Mouse (Mus musculus) CD8-positive naive resting alpha-beta T cell, adult 2 months (primary cell): Measurements from ENCODE around the gene Ccr4.
A peak's percentile ranks its signal among the peaks of the same experiment; 100 is the strongest.

ENCODE experiments used
- DNase-seq, 2 experiments: peaks; one replicate each; pipeline ENCODE4 v3.0.0; 2022; ENCODE audit warnings: low read depth in 2 of 2, low spot score in 2 of 2

Gene Ccr4

DNA sequence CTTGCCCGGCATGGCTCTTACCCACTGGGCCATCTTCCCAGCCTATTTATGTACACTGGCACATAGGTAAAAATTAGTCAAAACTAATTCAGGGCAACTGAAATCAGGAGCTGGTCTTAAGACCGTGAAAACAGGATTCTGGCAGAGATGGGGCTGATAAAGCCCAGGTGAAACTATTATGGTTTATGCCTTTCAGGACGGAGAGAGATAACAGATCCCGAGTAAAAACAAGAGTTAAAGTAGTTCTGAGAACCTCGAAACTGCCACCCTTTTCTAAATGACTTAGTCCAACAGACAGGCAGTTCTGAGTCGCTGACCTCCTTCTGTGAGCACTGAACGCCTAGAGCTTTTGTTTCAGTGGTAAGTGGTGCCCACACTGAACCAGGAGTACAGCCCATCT, 32.8 kb downstream of the Ccr4 start:
- no peak for DNase-seq

GRCm38 (mm10) chr9:114468701-114469100, 36.0 kb downstream of the Ccr4 start:
- no peak for DNase-seq

DNA sequence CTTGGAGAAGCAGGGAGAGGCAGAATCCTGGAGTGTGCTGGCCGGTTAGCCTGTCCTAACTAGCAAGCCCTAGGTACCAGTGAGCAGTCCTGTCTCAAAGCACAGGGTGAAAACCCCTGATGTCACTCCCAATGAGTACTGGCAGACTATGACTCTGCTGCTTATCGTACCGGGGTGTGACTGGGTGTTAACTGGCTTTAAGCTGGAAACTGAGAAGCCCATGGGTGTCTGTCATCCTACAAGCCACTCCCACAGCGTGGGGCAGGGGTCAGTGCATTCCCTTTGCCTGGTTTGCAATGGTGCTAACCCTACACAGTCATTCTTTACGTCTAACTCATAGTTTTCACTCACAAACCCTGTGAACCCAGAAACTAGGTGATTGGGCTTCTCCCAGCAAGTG, 36.5 kb downstream of the Ccr4 start:
- no peak for DNase-seq

GRCm38 (mm10) chr9:114466871-114467270, 37.8 kb downstream of the Ccr4 start:
- DNase-seq = no peak

DNA sequence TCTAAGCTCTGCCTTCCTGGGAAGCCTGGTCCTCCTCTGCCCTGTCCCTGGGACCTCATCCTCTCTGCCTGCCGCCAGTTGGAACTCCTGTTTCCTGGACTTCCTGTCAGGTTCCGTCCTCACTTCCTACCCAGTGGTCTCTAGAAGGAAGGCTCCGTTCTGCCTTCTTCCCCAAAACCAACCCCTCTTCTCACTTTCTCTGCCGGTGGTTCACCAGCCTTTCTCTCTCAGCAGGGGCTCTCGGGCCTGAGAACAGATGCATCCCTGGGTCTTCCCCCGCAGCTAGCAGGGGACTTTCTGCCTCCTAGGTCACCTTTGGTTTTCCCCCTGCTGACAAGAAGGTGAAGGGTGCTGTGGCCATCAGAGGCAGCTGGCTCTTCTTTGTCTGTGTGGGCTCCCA, 39.3 kb downstream of the Ccr4 start:
- no peak for DNase-seq

DNA sequence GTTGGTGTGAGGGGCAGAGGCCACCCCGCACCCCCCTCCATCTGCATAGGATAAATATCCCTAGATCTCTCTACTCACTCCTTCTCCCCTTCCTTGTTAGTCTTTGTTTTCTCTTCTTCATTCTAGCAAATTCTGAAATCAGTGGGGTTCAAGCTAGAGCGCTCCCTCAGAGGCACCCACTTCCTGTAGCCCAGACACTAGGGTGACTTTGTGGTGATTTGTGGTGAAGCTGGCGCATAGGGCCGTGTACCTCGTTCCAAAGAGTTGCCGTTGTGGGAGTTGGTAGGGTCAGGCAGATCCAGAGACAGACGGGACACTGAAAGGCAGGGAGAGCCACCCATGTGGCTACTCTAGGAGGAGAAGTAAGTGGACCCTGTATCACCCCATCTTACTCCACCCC, 42.1 kb downstream of the Ccr4 start:
- DNase-seq = no peak

GRCm38 (mm10) chr9:114458436-114458835, 46.3 kb downstream of the Ccr4 start:
- no peak for DNase-seq

DNA sequence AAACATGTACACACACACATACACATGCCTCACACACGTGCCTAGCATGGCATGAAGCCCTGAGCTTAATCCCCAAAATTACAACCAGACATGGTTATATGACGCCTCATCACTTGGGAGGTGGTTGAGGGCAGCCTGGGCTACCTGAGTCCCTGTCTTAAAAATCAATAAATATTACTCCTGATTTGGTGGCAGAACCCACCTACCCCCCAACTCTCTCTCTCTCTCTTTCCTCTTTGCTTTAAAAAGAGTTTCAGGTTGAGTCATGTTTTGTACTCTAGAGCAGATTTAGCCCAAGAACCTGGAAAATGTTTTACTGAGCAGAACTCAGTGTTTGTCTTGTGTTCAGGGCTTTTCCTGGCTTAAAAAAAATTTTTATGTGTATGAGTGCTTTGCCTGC, 49.3 kb downstream of the Ccr4 start:
- no peak for DNase-seq

- DNase-seq = no peak
Observed at GRCm38 (mm10) chr9:114452418-114452817, 52.3 kb downstream of the Ccr4 start.

DNA sequence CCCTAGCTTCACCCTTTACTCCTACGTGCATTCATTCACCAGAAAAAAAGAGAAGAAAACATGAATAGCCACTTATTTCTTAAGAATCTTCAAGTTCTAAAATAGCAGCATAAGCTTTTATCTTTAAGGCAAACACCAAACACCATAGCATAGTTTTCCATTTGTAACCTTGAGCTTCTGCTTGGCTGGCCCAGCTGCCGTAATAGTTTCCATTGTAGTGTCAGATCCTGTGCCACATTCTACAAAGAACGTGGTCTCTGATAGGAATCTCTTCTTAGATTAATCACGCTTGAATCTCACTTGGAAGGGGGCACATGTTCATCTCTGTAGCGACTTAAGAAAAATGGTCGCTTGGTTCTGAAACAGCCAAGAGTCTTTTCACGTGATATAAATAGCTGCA, 53.1 kb downstream of the Ccr4 start:
- DNase-seq = no peak

DNA sequence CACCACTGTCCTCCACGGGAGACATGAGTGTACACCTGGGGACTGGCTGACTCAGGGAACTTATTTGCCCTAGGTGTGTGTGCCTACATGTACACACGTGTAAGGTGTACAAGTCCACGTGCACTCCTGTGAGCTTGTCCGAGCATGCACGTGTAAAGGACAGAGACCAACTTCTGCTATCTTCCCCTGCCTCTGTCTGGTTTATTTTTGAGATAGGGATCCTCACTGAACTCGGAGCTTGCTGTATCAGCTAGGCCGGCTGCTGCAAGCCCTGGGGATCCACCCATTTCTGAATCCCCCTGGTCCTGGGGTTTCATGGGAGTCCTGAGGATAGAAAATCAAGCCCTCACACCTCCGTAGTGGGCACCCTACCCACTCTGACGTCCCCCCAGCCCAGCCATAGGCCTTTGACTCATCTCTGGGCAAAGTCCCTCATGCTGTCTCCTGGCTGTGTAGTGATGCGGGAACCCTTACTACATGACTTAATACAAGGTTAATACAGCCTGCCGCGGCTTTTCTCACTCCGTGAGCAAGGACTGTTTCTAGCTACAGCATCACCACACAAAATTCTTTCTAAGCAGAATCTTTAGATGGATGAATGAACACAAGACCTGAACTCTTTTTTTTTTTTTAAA, 55.5 kb downstream of the Ccr4 start:
- no peak for DNase-seq

DNA sequence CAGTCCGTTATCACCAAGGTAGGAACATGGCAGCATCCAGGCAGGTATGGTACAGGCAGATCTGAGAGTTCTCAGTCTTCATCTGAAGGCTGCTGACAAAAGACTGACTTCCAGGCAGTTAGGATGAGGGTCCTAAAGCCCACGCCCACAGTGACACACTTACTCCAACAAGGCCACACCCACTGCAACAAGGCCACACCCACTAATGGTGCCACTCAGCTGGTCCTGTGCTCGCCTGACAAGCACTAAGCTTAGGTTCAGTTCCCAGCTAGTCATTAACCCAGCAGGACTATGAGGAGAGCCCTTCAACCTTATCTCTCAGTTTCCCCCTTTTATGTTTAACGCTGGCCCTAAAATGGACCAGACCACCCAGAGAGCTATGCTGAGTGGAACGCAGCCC, 56.0 kb downstream of the Ccr4 start:
- DNase-seq = no peak

GRCm38 (mm10) chr9:114446887-114447286, 57.8 kb downstream of the Ccr4 start:
- DNase-seq = no peak

DNA sequence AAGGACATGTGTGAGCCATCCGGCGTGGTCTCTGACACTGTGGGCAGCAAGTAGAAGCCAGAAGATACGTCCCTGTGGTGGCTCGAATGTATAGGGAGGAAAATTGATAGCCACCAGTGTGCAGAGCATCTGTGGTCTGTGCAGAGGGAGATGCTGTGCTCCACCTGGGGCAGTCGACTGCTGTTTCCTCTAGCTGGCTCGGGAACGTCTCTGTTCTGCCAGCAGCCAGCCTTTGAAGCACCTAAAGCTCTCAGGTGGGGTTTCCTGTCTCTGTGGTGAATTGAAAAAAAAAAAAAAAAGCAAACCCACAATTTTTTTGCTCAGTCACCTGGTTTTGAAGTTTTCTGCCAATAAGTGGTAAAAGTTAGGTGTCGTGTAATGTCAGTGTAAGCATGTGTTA, 61.4 kb downstream of the Ccr4 start:
- DNase-seq = peak; percentile 63 to 67

DNA sequence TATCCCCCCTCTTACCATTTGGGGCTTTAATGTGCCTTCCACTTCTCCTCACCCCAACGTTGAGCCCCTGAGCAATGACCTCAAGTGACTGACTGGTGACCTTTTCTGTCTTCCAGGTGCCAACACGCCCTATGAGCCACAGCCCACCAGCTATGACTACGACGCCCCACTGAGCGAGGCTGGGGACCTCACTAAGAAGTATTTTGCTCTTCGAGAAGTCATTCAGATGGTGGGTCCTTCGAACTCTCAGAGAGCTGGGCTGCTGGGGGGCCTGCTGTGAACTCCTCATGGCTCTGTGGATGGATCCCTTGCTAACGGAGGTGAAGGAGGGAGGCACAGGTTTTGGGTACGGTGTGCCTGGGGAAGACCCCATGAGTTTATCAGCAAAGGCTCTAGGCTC, 61.8 kb downstream of the Ccr4 start:
- no peak for DNase-seq

DNA sequence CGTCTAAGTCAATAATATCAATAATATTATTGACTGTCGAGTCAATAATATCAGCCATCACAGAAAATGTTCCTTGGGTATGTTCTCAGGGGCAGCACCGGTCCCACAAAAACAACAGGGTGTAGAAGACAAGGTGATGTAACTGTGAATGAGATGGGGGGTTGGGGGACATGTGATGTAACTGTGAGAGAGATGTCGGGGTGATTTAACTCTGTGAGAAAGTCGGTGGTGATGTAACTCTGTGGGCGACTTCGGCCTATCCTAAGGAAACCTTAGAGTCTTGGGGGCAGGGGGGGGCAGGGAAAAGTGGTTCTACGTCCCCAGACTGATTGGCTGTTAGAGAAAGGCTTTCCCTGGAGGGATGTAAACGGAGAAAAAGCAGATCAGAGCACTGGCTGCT, 62.5 kb downstream of the Ccr4 start:
- no peak for DNase-seq

DNA sequence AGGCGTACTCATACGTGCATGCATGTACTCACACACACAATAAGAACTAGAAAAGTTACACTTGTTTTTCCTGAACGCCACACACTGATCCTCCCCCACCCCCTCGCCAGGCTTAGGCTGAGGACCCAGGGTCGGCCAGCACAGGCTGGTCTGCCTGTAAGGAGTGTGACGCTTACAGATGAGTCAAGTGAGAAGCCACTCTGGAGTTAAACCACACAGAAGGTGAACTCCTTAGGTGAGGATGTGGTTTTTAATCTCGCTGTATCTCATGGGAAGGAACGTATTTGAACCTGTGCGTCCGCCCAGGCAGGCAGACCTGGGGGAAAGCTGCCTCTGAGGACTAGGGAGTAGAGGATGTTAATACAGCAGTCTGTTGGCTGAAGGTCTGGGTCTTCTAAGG, 64.2 kb downstream of the Ccr4 start:
- peak; percentile 44 to 58 for DNase-seq
